Mouse (Mus musculus) megakaryocyte, embryonic 14.5 days (primary cell): Measurements from ENCODE around the gene Cul5.

Experiments
- FLI1 ChIP-seq: IDR thresholded peaks from 2 replicates; pipeline ENCODE4 v1.6.1; 2012; ENCODE audit warnings: low read length, inconsistent platforms, mixed read lengths
- GATA1 ChIP-seq: IDR thresholded peaks from 3 replicates; pipeline ENCODE4 v1.6.1; 2012; ENCODE audit warnings: mixed read lengths, low read length, inconsistent platforms, borderline replicate concordance

- TF ChIP-seq GATA1 (no peak), FLI1 (no peak)
Measured at GRCm38 (mm10) chr9:53666665-53667019, 3.2 kb downstream of the Cul5 start.
